Mouse (Mus musculus): ENCODE results near the gene Rmnd5a. TPM values are rescaled to one million over a fixed set of nuclear protein-coding genes. Genes with fewer than 3 reads are reported as not detected.

The Rmnd5a gene
- polyA plus RNA-seq, 1 experiment from 2014 or later, result 342 TPM

DNA sequence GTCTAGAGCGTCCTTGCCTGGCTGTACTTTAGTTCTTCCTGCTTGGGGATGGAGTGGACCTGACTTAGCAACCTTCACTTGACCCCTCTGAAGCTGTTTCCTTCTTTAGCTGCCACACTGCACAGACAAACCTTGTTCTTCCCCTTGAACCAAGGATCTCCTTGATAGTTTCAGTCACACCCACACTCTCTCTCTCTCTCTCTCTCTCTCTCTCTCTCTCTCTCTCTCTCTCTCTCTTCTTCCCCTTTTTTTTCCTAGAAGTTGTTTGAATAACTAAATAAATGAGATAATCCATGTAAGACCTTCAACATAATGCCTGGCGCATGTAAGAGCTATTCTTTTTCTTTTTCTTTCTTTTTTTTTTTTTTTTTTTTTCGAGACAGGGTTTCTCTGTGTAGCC lies 1.7 kb upstream of the Rmnd5a start:
- no peak for DNase-seq (ENCODE audit: low spot score)

- DNase-seq (ENCODE audit: low spot score), result no peak
Measured at GRCm38 (mm10) chr6:71441251-71441580, 779 bp upstream of the Rmnd5a start.

GRCm38 (mm10) chr6:71440217-71440491 lies 283 bp downstream of the Rmnd5a start:
- DNase-seq (ENCODE audit: low spot score), result no peak

DNA sequence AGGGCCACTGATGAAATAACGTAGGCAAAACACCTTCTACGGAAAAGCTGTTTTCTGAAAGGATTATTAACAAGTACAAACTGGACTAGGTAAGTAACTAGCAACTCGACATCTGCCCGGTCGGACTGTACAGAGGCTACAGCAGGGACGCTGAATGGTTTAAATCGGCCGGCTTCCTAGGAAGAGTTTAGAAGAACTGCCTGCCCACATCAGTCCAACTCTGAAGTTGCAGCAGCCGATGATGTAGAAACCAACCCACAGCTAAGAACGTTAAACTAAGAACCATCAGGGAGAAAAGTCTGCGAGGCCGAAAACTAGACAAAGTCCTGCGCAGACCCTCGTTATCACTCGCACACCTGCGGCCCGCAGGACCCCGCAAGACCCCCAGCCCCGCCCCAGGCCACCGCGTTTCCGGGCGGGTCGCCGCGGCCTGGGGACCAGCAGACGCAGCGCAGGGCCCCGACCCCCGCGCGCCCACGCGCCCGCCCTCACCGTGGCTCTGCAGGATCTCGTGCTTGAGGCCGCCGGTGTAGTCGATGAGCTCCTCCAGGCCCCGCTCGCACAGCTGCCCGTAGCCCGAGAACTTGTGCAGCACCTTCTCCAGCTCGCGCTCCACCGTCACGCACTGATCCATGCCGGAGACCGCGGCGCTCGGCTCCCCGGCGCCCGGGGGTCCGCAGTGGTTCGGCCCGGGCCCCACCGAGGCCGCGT lies 776 bp downstream of the Rmnd5a start:
- DNase-seq (ENCODE audit: low spot score), result peak; percentile 67

DNA sequence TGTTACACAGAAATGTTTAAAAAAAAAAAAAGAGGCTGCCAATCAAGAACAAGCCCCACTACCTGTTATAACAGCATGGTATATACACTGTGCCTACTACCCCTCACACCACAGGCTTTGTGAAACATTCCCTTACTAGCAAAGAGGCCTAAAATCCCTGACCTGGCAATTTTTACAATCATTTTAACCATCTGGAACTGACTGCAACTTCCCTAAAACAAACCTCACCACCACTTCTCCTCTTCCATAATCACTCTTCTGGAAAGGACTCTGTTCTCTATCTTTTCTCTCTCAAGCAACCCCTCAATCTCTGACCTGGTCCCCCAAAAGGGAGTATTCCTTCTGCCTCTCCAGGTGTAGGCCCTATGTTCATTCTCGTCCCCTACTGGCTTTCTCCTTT lies 2.4 kb downstream of the Rmnd5a start:
- no peak for DNase-seq (ENCODE audit: low spot score)

GRCm38 (mm10) chr6:71427996-71428725 lies 12.3 kb downstream of the Rmnd5a start:
- DNase-seq (ENCODE audit: low spot score), result no peak

GRCm38 (mm10) chr6:71425681-71426080 lies 14.8 kb downstream of the Rmnd5a start:
- DNase-seq (ENCODE audit: low spot score), result no peak

- DNase-seq (ENCODE audit: low spot score), result peak; percentile 49
Measured at GRCm38 (mm10) chr6:71423116-71423515, 17.3 kb downstream of the Rmnd5a start.

- DNase-seq (ENCODE audit: low spot score), result no peak
Measured at GRCm38 (mm10) chr6:71422162-71422561, 18.3 kb downstream of the Rmnd5a start.

GRCm38 (mm10) chr6:71420848-71421247 lies 19.6 kb downstream of the Rmnd5a start:
- no peak for DNase-seq (ENCODE audit: low spot score)

DNA sequence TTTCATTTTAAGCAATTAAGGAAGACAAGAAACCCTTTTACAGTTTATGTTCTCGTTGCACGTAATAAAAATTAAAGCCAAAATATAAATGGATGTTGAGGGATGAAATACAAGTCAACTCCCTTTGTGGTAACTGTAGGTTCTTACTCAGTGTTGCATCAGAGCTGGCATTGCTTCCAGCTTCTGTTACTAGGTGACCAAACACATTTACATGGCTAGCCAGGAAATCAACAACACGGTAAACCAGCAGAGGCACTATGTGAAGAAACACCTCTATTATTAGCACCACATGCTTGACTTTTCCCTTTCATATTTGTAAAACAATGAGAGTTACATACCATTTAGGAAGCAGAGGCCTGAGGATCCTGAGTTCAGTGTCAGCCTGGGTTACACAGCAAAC lies 21.6 kb downstream of the Rmnd5a start:
- no peak for DNase-seq (ENCODE audit: low spot score)

DNA sequence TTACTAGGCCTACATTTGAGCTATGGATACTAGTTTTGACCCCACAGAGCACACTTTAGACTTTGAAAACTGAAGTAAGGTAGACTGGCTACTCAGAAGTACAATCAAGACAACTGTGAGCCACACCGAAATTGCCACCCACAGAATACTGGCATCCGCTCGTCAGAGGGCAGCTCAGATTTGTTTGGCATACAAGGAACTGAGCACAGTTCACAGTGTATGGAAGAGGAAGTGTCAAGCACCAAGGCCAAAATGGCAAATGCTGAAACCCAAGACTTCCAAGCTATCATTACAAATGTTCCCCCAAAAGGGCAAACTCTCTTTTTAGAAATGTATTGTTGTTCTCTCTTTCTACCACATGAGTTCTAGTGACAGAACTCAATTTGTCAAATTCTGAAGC lies 25.0 kb downstream of the Rmnd5a start:
- no peak for DNase-seq (ENCODE audit: low spot score)

- DNase-seq (ENCODE audit: low spot score), result no peak
Measured at GRCm38 (mm10) chr6:71414624-71415023, 25.8 kb downstream of the Rmnd5a start.

- DNase-seq (ENCODE audit: low spot score), result peak; percentile 71
Measured at GRCm38 (mm10) chr6:71398829-71399609, 41.4 kb downstream of the Rmnd5a start.

DNA sequence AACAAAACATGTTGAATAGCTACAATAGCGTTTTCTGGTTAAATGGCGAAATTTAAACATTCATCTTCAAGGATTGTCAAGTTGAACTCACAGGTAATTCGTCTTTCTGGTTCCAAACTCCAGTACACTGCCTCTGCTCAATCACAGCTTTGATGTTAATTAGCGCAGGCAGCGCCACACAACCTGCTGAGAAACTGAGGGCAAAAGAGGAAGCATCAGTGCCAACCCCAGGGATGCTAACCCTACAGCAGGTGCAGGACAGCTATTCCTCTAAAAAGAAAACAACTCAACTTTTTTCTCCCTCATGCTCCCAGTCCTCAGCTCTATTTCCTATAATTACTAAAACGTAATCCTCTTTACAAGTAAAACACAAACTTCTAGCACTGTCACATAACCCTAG lies 43.7 kb downstream of the Rmnd5a start:
- DNase-seq (ENCODE audit: low spot score), result peak; percentile 15

- peak; percentile 87 for DNase-seq (ENCODE audit: low spot score)
Measured at GRCm38 (mm10) chr6:71396016-71396415, 44.4 kb downstream of the Rmnd5a start.

GRCm38 (mm10) chr6:71390496-71390895 lies 49.9 kb downstream of the Rmnd5a start:
- peak; percentile 19 for DNase-seq (ENCODE audit: low spot score)

DNA sequence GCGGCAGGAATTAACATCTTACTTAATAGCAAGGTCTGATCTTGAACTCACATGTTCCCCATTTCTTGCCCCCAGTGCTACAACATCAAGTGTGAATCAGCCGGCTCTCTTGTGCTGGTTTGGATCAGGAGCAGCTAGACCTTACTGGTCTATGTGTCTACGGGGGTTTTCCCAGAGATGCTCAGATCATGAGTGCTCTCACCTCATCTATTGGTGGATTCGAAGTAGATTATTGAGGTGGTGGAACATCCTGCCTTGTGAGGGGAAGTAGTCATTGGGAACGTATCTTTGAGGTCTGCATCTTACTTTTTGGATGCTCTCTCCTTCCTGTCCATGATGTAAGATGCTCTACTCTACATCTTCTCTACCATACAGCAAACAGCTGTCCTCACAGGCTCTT lies 58.8 kb downstream of the Rmnd5a start:
- DNase-seq (ENCODE audit: low spot score), result peak; percentile 26

- peak; percentile 65 for DNase-seq (ENCODE audit: low spot score)
Measured at GRCm38 (mm10) chr6:71376711-71377110, 63.7 kb downstream of the Rmnd5a start.

DNA sequence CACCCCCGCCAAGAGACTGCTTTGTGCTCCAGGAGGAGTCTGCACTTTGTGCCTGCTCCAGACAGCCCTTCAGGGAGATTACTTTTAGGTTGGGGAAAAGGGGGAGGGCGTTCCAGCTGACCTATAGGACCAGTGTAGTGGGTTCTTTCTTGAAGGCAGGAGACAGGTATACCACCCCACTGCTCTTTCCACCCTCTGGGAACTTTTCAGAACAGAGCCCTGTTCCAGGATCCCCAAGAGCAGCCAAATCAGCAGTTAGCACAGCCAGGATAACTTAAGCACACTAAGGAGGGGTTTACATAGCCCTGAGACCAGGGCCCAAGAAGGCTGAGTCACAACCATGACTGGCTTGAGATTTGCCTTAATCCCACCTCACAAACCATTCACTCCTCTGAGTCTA lies 65.5 kb downstream of the Rmnd5a start:
- DNase-seq (ENCODE audit: low spot score), result peak; percentile 59

GRCm38 (mm10) chr6:71374311-71374829 lies 66.1 kb downstream of the Rmnd5a start:
- peak; percentile 45 for DNase-seq (ENCODE audit: low spot score)

DNA sequence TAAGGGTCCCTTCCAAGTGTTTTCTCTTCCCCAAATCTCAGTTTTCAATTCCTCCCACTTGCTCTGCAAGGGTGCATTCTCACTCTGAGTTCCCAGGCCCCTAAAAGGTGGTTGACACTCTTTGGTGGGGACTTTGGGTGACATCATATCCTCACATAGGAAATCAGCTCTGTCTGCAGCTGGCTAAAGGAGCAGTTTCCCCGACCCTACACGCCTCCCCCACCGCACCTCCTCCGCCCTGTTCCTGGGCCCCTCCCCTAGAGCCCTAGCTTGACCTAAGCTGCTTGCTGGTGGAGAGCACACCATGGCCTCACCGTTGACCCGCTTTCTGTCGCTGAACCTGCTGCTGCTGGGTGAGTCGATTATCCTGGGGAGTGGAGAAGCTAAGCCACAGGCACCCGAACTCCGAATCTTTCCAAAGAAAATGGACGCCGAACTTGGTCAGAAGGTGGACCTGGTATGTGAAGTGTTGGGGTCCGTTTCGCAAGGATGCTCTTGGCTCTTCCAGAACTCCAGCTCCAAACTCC lies 67.1 kb downstream of the Rmnd5a start, which contains the start of gene Cd8a:
Gene Cd8a (plus strand): TSS at position 179 of the 527 bp plus-strand sequence.
- DNase-seq (ENCODE audit: low spot score), result peak; percentile 89

All from thymus, postnatal 0 days (tissue).